Mouse (Mus musculus) limb, embryonic 14.5 days (tissue): ENCODE measurements at regions not wholly inside any gene's neighbourhood (a gene's known extent, or its start where the extent isn't known, plus 50 kb on each side); places are given as distances from the start of the nearest gene placed in this dataset.
A peak's percentile ranks its signal among the peaks of the same experiment; 100 is the strongest.
"Not testable (repeated sequence)": the region's sequence is repeated elsewhere in the genome, so short reads cannot be mapped to it uniquely, and the experiment has no call there.

ENCODE experiments used
- ATAC-seq: fragments of 200-750 bp; cut with Nextera tagmentation; 2 replicates; pipeline ENCODE4 v1.8.0; 2017; ENCODE audit warnings: low read depth, moderate number of reproducible peaks, moderate TSS enrichment; ENCODE audit not compliant: low FRiP score
- DNase-seq: peaks from one replicate; pipeline ENCODE4 v3.0.0-alpha.2; 2015; ENCODE audit warnings: low spot score
- H3K27ac ChIP-seq: fragments of 300-500 bp; sonication (generic); replicated peaks from 2 replicates; pipeline ENCODE4 v1.5.1; 2014; ENCODE audit warnings: low read depth, mild to moderate bottlenecking, low read length, moderate library complexity, mixed read lengths
- H3K27me3 ChIP-seq: fragments of 300-500 bp; sonication (generic); 2 replicates; pipeline ENCODE4 v1.6.1; 2014; ENCODE audit warnings: low read length, mixed read lengths; ENCODE audit not compliant: control insufficient read depth, insufficient read depth
- H3K36me3 ChIP-seq: fragments of 300-500 bp; sonication (generic); 2 replicates; pipeline ENCODE4 v1.6.1; 2014; ENCODE audit warnings: mild to moderate bottlenecking, low read length, moderate library complexity, mixed read lengths; ENCODE audit not compliant: control insufficient read depth, insufficient read depth
- H3K4me1 ChIP-seq: fragments of 300-500 bp; sonication (generic); 2 replicates; pipeline ENCODE4 v1.6.1; 2014; ENCODE audit warnings: antibody characterized with exemption, low read length, mixed read lengths; ENCODE audit not compliant: control insufficient read depth, insufficient read depth
- H3K4me2 ChIP-seq: fragments of 300-500 bp; sonication (generic); replicated peaks from 2 replicates; pipeline ENCODE4 v1.6.1; 2014; ENCODE audit warnings: low read depth, mild to moderate bottlenecking, low read length, moderate library complexity; ENCODE audit not compliant: severe bottlenecking
- H3K4me3 ChIP-seq: fragments of 300-500 bp; sonication (generic); replicated peaks from 2 replicates; pipeline ENCODE4 v1.5.1; 2014; ENCODE audit warnings: low read length
- H3K9ac ChIP-seq: fragments of 300-500 bp; sonication (generic); 2 replicates; pipeline ENCODE4 v1.6.1; 2014; ENCODE audit warnings: mild to moderate bottlenecking, low read depth, low read length, moderate library complexity; ENCODE audit not compliant: severe bottlenecking
- H3K9me3 ChIP-seq: fragments of 300-500 bp; sonication (generic); 2 replicates; pipeline ENCODE4 v1.6.1; 2016; ENCODE audit warnings: low read length; ENCODE audit not compliant: control insufficient read depth
- WGBS: fragments of 180-500 bp; shearing (Covaris S2); extraction: QIAGEN DNeasy Blood & Tissue Kit; methylation state at CpG from one replicate; pipeline ENCODE4 v1.1.7; 2014; 5-methylcytosine and 5-hydroxymethylcytosine counted together

DNA sequence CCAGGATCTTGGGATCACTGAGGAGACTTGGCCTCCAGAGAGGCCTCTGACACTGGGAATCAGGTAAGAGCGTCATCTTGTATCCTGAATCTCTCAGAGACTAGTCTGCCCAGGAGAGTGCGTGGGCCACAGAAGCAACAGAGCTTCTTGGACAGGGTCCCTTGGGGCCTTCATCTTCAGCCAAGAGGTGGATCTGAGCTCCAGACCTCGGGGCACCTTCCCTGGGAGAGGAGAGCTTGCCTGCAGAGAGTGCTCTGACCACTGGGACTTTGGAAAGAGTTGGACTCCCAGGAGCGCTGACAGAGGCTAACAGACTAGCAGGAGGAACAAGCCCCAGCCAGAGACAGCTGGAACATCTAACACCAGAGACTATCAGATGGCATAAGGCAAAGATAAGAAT is 73.9 kb upstream of the Gm15319 start:
- not testable (repeated sequence) for DNase-seq, ATAC-seq, H3K36me3 ChIP-seq, H3K27ac ChIP-seq, H3K9ac ChIP-seq, H3K9me3 ChIP-seq, H3K4me3 ChIP-seq, H3K4me2 ChIP-seq, H3K4me1 ChIP-seq, H3K27me3 ChIP-seq
- WGBS: 71% methylated on average over 4 of the region's 4 CpGs

DNA sequence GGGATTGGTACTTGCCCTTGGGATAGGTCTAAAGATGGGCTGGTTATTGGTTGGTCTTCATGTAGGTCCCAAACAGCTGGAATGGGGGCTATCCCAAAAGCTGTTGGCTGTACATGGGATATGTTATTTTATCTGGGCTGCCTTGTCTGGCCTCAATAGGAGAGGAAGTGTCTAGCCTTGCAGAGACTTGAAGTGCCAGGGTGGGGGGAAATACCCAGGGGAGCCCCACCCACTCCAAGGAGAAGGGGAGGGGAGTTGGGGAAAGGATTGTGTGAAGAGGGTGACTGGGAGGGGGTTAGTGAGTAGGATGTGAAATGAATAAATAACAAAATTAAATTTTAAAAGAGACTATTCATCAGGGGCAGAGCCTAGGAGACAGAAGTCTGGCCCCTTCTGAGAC is 70.2 kb upstream of the Gm15319 start:
- not testable (repeated sequence) for H3K4me1 ChIP-seq, H3K36me3 ChIP-seq, H3K4me2 ChIP-seq, H3K27me3 ChIP-seq, ATAC-seq, H3K27ac ChIP-seq, H3K9me3 ChIP-seq, DNase-seq, H3K9ac ChIP-seq, H3K4me3 ChIP-seq

DNA sequence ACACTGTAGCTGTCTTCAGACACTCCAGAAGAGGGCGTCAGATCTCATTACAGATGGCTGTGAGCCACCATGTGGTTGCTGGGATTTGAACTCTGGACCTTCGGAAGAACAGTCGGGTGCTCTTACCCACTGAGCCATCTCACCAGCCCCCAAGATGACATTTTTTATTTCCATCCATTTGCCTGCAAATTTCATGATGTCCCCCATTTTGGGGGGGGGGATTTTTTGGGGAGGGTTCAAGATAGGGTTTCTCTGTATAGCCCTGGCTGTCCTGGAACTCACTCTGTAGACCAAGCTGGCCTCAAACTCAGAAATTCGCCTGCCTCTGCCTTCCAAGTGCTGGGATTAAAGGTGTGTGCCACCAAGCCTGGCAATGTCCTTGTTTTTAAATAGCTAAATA is 66.5 kb upstream of the Gm15319 start:
- not testable (repeated sequence) for H3K9me3 ChIP-seq, H3K36me3 ChIP-seq, H3K27ac ChIP-seq, H3K4me3 ChIP-seq, DNase-seq, H3K9ac ChIP-seq, H3K4me1 ChIP-seq, H3K4me2 ChIP-seq, H3K27me3 ChIP-seq, ATAC-seq
- WGBS: 69% methylated on average over 3 of the region's 4 CpGs

DNA sequence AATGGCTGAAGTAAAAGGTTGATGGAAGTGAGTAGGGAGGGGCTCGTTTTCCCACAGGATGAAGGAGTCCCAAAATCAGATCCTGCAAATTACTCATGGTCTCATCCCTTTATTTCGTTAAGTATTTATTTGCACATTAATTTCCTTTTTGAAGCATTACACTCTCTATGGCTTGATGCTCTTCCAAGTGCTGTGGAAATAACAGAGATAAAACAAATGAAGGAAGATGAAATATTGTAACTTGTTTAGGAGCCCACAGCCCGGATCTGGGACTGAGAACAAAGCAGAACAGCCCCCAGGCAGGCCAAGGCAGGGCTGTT is 61.9 kb upstream of the Gm15319 start:
- H3K4me1 ChIP-seq, H3K4me2 ChIP-seq, H3K36me3 ChIP-seq, H3K9me3 ChIP-seq, H3K27me3 ChIP-seq, ATAC-seq, H3K27ac ChIP-seq: not testable (repeated sequence)
- peak; percentile 2 for DNase-seq
- Histone ChIP-seq H3K4me3 (peak overlapping the region; percentile 43), H3K9ac (peak overlapping the region; percentile 70; the same call in 1 of the 2 replicates)
- 27% methylated on average over 3 of the region's 3 CpGs for WGBS

DNA sequence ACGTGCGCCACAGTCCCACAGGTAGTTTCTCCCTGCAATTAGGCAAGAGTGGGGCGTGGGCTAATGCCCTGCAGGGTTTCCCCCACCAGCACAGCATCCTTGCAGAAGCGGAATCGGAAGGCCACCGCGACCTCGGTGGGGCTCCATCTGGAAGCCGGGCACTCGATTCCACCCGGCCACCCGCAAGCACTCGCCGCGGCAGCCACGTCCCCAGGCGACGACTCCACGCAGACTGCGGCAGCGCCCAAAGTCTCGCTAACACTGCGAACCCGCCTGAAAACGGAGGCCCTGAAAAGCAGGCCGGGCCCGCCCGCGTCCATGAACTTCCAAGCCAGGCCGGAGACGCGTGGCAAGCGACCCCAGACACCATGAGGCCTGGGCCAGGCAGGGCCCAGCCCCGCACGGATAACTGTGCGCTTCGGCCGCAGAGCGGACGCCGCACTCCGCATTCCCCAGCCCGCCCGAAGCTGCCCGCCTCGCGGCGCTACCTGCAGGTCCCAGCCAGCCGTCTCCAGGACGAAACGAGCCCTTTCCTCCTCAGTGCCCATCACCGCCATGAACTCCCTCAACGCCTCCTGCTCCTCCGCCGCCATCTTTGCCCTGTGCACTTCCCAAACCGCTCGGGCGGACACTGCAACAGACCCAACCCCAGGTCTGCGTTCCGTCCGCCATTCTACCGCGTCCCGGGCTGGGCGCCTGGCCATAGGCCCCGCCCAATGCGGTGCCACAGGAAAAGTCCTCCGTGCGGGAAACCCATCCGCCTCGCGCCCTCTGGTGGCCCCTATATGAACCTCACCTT is 61.3 kb upstream of the Gm15319 start:
- not testable (repeated sequence) for H3K27me3 ChIP-seq, H3K36me3 ChIP-seq, H3K9me3 ChIP-seq, H3K4me1 ChIP-seq, H3K4me2 ChIP-seq
- peak overlapping the region; percentile 43 for H3K4me3 ChIP-seq
- H3K9ac ChIP-seq: peak overlapping the region; percentile 70
- ATAC-seq (peak; percentile 99), DNase-seq (peak; percentile 100)
- peak overlapping the region; percentile 63; the same call in 1 of the 2 replicates for H3K27ac ChIP-seq
- WGBS: 6% methylated on average over 51 of the region's 72 CpGs

DNA sequence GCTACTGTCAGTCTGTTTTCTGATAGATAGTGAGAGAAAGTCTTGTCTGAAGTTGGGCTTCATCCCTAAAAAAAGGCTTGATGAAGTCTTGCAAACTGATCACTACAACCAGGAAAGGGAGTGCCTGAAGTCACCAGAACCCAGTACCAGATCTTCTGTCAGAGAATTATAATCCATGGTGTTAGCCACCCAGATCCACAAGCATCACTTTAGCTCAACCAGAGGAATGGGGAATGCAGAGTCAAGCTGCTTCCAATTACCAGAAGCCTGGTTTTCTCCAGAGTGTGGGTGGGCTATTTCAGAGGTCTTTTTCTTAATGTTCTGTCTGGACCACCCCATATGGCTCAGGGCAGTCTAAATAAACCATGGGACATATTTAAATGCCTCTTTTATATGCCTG is 57.8 kb upstream of the Gm15319 start:
- not testable (repeated sequence) for H3K27ac ChIP-seq, H3K36me3 ChIP-seq, ATAC-seq, H3K27me3 ChIP-seq, DNase-seq, H3K4me3 ChIP-seq, H3K4me2 ChIP-seq, H3K4me1 ChIP-seq, H3K9ac ChIP-seq, H3K9me3 ChIP-seq
